Mouse (Mus musculus): ENCODE measurements around the gene Vapa.
A peak's percentile ranks its signal among the peaks of the same experiment; 100 is the strongest.
"Not testable (repeated sequence)": the region's sequence is repeated elsewhere in the genome, so short reads cannot be mapped to it uniquely, and the experiment has no call there.

Vapa gene

DNA sequence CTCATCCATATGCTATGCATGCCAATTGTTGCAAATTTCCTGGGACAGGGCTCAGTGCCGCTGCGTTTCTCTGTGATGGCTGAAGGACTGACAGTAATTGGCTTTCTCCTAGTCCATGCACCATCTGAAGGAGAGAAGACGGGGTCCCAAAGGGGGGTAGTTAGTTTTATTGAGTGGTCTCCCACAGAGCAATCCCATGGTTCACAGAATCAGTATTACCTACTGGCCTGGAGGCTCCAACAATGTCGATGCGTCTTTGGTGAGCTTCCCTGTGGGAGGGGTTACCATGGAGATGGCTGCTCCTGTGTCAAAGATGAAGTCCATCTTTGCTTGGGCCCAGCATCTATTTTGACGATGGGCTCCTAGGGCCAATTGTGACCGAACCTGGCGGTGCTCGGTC, 54.6 kb downstream of the Vapa start:
- TF ChIP-seq CTCF (conservative IDR thresholded peaks at IDR 0.05; ENCODE audit: low read length) (no peak), POU5F1 (IDR thresholded peaks at IDR 0.05; ENCODE audit: borderline replicate concordance, low read length) (no peak), NANOG (IDR thresholded peaks at IDR 0.05; ENCODE audit: borderline replicate concordance, low read length) (no peak)
- peaks cover 17% of the 10 kb centered on the region for H3K4me1 ChIP-seq (replicated peaks; ENCODE audit: low read depth, low read length)
- no peaks in the 10 kb centered on the region for H3K9me3 ChIP-seq (ENCODE audit: low read length)
- peaks cover 17% of the 10 kb centered on the region for H3K27me3 ChIP-seq (ENCODE audit: insufficient read depth, low read length)
- peak overlapping the region; percentile 55 for H3K4me3 ChIP-seq (replicated peaks; ENCODE audit: low read length)
- no peaks in the 10 kb centered on the region for H3K36me3 ChIP-seq (ENCODE audit: insufficient read depth, low read length)

DNA sequence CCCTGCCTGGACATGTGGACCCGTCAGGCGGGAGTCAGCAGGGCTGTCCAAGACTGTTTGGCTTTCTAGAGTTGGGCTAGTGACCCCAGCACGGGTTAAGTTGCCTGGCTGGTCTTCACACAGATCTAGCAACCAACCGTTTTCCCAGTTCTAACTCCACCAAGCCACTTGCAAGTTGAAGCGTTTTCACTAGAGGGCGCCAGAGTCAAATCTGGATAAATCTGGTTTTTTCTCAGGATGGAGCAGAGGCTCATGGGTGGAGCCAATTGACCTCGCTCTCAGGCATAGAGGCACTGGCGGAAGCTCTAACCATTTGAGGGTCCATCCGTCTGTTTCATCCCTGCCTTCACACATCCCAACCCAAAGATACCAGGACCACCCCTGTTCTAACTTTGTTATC, 55.1 kb downstream of the Vapa start:
- Histone ChIP-seq H3K9me3 (ENCODE audit: low read length) (no peaks in the 10 kb centered on the region), H3K27me3 (ENCODE audit: insufficient read depth, low read length) (peaks cover 17% of the 10 kb centered on the region), H3K4me3 (replicated peaks; ENCODE audit: low read length) (peak overlapping the region; percentile 55), H3K36me3 (ENCODE audit: insufficient read depth, low read length) (no peaks in the 10 kb centered on the region), H3K4me1 (replicated peaks; ENCODE audit: low read depth, low read length) (peaks cover 17% of the 10 kb centered on the region)
- peak; percentile 85 for TF ChIP-seq CTCF (conservative IDR thresholded peaks at IDR 0.05; ENCODE audit: low read length)
- no peak for TF ChIP-seq NANOG (IDR thresholded peaks at IDR 0.05; ENCODE audit: borderline replicate concordance, low read length)

DNA sequence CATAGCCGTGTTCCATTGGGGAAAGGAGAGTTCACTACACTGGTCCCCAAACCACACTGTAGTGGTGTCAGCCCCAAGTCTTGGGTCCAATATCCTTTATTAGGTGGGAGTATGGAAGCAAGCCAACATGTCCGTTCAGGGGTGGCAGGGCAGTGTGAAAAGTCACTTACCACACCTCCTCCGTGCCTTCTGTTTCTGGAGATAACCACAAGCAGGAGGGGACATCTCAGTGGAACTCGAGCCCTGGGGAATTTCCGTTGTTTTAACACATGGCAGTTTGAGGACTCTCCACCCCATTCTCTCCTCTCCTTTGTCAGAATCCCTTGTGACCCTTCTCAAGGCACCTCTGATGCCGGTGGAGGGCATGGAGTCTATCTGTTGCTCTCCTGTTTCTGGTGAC, 56.1 kb downstream of the Vapa start:
- H3K4me3 ChIP-seq (replicated peaks; ENCODE audit: low read length), result no peak overlapping the region
- TF ChIP-seq CTCF (conservative IDR thresholded peaks at IDR 0.05; ENCODE audit: low read length) (no peak), POU5F1 (IDR thresholded peaks at IDR 0.05; ENCODE audit: borderline replicate concordance, low read length) (no peak), NANOG (IDR thresholded peaks at IDR 0.05; ENCODE audit: borderline replicate concordance, low read length) (no peak)

DNA sequence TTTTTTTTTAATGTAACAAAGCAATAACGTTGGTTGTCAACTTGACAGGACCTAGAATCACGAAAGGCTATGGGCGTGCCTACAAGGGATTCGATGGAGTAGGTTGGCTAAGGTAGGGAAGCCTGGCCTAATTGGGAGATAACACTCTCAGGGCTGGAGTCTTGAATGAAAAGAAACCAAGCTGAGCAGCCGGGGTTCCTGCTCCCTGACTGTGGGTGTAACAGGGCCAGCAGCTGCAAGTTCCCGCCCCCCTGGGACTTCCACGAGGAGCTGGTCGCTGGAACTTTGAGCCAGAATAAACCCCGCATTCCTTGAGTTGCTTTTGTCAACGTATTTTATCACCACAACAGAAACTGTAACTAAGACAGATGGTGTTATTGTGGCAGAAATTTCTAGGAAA, 56.6 kb downstream of the Vapa start:
- peaks cover 17% of the 10 kb centered on the region for H3K27me3 ChIP-seq (ENCODE audit: insufficient read depth, low read length)
- no peaks in the 10 kb centered on the region for H3K36me3 ChIP-seq (ENCODE audit: insufficient read depth, low read length)
- H3K4me1 ChIP-seq (replicated peaks; ENCODE audit: low read depth, low read length), result peaks cover 17% of the 10 kb centered on the region
- no peak overlapping the region for H3K4me3 ChIP-seq (replicated peaks; ENCODE audit: low read length)
- TF ChIP-seq NANOG (IDR thresholded peaks at IDR 0.05; ENCODE audit: borderline replicate concordance, low read length) (no peak), CTCF (conservative IDR thresholded peaks at IDR 0.05; ENCODE audit: low read length) (no peak), POU5F1 (IDR thresholded peaks at IDR 0.05; ENCODE audit: borderline replicate concordance, low read length) (no peak)
- no peaks in the 10 kb centered on the region for H3K9me3 ChIP-seq (ENCODE audit: low read length)

More for the DNA sequence above, 56.1 kb downstream of the Vapa start:
- H3K36me3 ChIP-seq (ENCODE audit: insufficient read depth, low read length), result no peaks in the 10 kb centered on the region
- H3K27me3 ChIP-seq (ENCODE audit: insufficient read depth, low read length), result peaks cover 17% of the 10 kb centered on the region
- H3K4me1 ChIP-seq (replicated peaks; ENCODE audit: low read depth, low read length), result peaks cover 17% of the 10 kb centered on the region
- no peaks in the 10 kb centered on the region for H3K9me3 ChIP-seq (ENCODE audit: low read length)

DNA sequence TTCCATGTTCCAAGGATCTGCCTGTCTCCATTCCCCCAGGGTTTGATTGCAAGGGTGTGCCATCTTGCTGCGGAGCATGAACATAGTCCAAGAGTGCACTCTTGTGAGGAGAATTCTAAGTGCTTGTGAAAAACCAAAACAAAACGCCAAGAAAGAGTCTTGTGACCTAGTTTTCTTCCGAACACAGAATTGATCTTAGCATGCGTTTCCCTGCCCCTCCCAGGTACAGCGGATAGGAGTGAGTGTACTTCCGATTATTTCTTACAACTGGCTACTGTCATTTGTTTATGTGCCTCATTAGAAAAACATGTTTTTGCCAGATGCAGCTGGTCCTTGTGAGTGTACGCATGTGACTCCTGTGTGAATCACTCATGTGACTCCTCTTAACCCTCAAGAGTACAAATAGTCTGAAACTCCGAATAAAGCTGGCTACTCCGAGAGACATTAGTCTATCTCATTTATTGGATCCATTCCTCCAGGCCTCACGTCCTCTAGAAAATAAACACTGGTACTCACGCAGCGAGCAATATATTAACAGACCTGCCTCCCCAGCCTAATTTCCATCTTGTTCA, 60.8 kb downstream of the Vapa start:
- Histone ChIP-seq H3K4me1 (replicated peaks; ENCODE audit: low read depth, low read length) (peaks cover 9% of the 10 kb centered on the region; the same call in 1 of the 2 replicates), H3K4me3 (replicated peaks; ENCODE audit: low read length) (no peak overlapping the region), H3K27me3 (ENCODE audit: insufficient read depth, low read length) (peaks cover 13% of the 10 kb centered on the region), H3K9me3 (ENCODE audit: low read length) (no peaks in the 10 kb centered on the region), H3K36me3 (ENCODE audit: insufficient read depth, low read length) (no peaks in the 10 kb centered on the region)
- no peak for TF ChIP-seq CTCF (conservative IDR thresholded peaks at IDR 0.05; ENCODE audit: low read length)
- TF ChIP-seq NANOG (IDR thresholded peaks at IDR 0.05; ENCODE audit: borderline replicate concordance, low read length), result no peak
- TF ChIP-seq POU5F1 (IDR thresholded peaks at IDR 0.05; ENCODE audit: borderline replicate concordance, low read length), result no peak

DNA sequence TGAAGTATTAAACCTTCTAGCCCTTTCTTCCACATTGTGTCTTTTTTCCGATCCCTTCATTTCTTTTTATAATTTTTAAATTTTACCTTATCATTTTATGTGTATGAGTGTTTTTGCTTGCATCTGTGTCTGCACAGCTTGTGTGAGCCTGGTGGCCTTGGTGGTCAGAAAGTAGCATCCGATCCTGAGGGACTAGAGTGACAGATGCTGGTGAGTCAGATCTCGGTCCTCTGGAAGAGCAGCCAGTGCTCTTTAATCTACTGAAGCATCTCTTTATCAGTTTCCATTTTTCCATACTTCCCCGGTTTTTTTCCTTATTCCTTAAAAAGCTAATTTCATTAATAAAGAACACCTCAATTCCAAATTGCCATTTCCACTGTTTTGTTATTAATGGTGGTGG, 63.0 kb downstream of the Vapa start:
- TF ChIP-seq POU5F1 (IDR thresholded peaks at IDR 0.05; ENCODE audit: borderline replicate concordance, low read length) (no peak), NANOG (IDR thresholded peaks at IDR 0.05; ENCODE audit: borderline replicate concordance, low read length) (no peak), CTCF (conservative IDR thresholded peaks at IDR 0.05; ENCODE audit: low read length) (no peak)
- H3K27me3 ChIP-seq (ENCODE audit: insufficient read depth, low read length), result 0 out of 2 replicates have a peak, but pooled peaks cover 2% of the 10 kb centered on the region

DNA sequence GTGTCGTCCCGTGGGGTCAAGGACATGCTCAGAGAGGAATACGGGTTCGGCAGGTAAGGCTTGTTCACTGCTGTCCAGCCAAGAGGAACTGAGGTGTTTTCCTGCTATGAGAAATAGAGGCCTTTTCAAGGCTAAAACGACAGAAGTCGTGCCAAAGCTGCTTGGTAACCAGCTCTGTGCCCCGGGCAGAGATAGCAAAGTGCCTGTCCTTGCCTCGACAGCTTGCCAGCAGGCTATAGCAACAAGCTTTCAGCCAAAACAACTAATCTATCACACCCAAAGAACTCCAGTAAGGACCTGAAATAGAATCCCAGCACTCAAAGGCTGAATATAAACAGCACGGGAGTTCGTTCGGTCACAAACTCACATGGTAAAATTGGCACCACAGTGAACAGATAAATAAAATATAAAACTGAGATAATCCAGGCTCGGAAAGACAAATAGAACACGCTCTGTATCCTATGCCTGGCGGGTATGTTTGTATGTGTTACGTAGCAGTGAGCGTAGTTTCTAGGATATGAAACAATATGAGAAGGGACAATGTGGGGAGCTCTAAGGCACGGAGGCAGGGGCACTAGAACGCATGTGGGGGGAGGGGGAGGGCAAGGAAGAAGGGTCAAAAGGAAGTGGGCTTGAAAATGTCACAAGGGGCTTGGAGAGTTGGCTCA, 64.5 kb downstream of the Vapa start:
- no peaks in the 10 kb centered on the region for H3K27me3 ChIP-seq (ENCODE audit: insufficient read depth, low read length)
- no peak for TF ChIP-seq CTCF (conservative IDR thresholded peaks at IDR 0.05; ENCODE audit: low read length)
- TF ChIP-seq POU5F1 (IDR thresholded peaks at IDR 0.05; ENCODE audit: borderline replicate concordance, low read length), result no peak
- no peak for TF ChIP-seq NANOG (IDR thresholded peaks at IDR 0.05; ENCODE audit: borderline replicate concordance, low read length)
- H3K36me3 ChIP-seq (ENCODE audit: insufficient read depth, low read length), result no peaks in the 10 kb centered on the region

More for the DNA sequence above, 63.0 kb downstream of the Vapa start:
- Histone ChIP-seq H3K4me3 (replicated peaks; ENCODE audit: low read length) (no peak overlapping the region), H3K9me3 (ENCODE audit: low read length) (no peaks in the 10 kb centered on the region), H3K4me1 (replicated peaks; ENCODE audit: low read depth, low read length) (0 out of 2 replicates have a peak, but pooled peaks cover 7% of the 10 kb centered on the region), H3K36me3 (ENCODE audit: insufficient read depth, low read length) (no peaks in the 10 kb centered on the region)

DNA sequence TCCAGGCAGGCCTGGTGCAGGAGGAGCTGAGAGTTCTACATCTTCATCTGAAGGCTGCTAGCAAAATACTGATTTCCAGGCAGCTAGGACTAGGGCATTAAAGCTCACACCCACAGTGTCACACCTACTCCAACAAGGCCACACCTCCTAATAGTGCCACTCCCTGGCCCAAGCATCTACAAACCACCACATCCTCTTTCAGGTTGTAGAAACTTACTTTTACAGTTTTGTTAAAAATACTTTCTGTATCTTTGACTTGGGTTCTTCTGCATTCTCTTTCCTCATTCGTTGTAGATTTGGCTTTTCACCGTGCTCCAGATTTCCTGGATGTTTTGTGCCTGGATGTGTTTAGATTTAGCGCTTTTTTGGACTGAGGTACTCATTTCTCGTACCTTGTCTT, 67.1 kb downstream of the Vapa start:
- not testable (repeated sequence) for H3K4me1 ChIP-seq (replicated peaks; ENCODE audit: low read depth, low read length); H3K9me3 ChIP-seq (ENCODE audit: low read length); H3K36me3 ChIP-seq (ENCODE audit: insufficient read depth, low read length); H3K4me3 ChIP-seq (replicated peaks; ENCODE audit: low read length); H3K27me3 ChIP-seq (ENCODE audit: insufficient read depth, low read length)

More for the DNA sequence above, 64.5 kb downstream of the Vapa start:
- H3K9me3 ChIP-seq (ENCODE audit: low read length), result no peaks in the 10 kb centered on the region
- no peak overlapping the region for H3K4me3 ChIP-seq (replicated peaks; ENCODE audit: low read length)
- H3K4me1 ChIP-seq (replicated peaks; ENCODE audit: low read depth, low read length), result 0 out of 2 replicates have a peak, but pooled peaks cover 7% of the 10 kb centered on the region
